Mouse (Mus musculus) CD8-positive naive resting alpha-beta T cell, adult 2 months (primary cell): ENCODE measurements around the gene Ubac2.

Experiments used
- DNase-seq, 2 experiments: peaks; one replicate each; pipeline ENCODE4 v3.0.0; 2022; ENCODE audit warnings: low read depth in 2 of 2, low spot score in 2 of 2

Ubac2 gene

DNA sequence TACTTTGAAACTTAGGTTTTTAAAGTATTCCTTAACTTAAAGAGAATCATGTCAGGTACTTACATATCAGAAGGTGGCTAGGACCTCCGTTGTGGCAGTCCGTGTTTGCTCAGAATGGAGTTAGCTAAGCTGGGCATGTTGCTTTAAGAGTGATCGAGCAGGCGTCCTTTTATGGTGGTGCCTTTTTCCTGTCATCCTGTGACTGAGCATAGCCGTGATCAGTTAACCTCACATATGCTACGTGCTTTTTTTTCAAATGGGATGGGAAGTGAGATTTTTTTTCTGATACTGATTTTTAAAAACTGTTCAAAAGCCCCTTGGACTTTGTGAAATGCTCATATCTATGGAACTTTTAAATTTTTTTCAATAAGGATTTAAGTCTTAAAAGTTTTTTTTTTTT, 86.6 kb downstream of the Ubac2 start, which contains the start of gene Gpr183:
Gene Gpr183, minus strand, starts transcription at position 206 of the 400 bp plus-strand sequence.
- DNase-seq, result peak in 1 of 2 experiments; percentile 41

DNA sequence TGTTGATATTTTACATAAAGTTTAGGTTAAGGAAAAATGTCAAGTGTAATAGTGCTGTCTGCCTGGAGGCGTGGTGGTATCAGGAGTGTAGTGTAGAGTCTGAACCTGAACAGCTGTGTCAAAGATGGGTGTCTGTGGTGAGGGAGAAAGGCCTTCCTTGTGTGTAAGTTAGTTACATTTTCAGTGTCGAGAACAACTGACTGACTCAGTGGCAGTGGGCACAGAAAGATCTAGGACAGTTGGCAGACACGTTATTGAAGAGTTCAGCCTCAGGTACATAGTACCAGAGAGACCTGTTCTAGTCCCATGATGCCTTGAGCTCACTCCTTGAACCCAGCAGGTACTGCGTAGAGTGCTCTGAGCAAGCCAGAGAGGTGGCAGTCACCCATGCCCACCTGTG, 87.0 kb downstream of the Ubac2 start:
- no peak for DNase-seq

DNA sequence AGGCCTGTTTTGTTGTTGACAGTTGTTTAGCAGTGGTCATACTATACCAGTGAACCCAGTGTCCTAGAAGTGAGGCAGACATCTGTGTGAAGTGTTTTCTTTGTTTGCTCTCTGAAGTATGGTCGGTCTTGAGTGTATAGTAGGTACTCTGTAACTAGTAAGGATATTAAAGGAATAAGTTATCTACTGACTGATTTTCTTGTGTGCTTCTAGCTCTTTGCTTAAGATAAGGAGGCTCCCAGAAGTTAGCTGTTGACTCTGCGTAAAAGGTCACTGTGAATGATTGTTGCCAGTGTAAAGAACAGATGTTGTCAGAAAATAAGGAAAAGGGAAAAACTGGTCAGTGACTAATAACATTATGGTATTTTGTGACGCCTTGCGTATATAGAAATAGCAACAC, 88.7 kb downstream of the Ubac2 start:
- DNase-seq, result no peak

- no peak for DNase-seq
Measured at GRCm38 (mm10) chr14:121970402-121970801, 92.0 kb downstream of the Ubac2 start.

- no peak for DNase-seq
Measured at GRCm38 (mm10) chr14:121973114-121973513, 94.7 kb downstream of the Ubac2 start.

DNA sequence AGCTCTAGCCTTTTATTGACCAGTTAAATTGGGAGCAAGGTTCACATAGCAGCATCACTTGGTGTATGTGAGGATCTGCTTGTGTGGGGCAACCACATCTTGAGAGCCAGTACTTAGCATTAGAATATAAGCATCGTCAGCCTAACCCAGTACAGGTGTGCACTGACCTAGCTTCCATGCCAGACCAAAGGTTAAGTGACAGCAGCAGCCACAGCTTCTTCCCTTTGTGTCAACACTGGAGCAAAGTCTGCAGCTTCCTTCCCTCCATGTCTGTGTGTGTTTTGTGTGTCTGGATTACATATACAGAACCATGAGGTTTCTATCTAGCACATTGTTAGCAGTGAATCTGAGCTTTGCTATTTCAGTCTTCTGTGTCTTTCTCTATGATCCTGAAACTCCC, 103.1 kb downstream of the Ubac2 start:
- no peak for DNase-seq

- DNase-seq, result no peak
Measured at GRCm38 (mm10) chr14:121983009-121983933, 104.9 kb downstream of the Ubac2 start.

GRCm38 (mm10) chr14:121985477-121985876, 107.1 kb downstream of the Ubac2 start:
- no peak for DNase-seq

DNA sequence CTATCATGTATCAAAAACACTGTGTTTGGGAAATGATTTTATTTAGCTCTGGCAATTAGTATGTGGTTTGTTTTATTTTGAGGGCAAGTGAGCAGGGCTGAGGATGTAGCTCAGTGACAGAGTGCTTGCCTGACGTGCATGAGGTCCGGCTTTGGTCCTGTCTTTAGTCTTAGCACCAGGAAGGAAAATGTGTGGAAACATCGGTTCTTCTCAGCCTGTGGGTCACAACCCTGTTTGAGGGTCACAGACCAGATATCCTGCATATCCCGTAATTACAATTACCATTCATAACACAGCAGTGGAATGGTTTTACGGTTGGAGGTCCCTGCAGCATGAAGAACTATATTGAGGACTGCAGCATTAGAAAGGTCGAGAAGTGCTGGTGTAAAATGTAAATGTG, 107.6 kb downstream of the Ubac2 start:
- DNase-seq, result no peak

- no peak for DNase-seq
Measured at GRCm38 (mm10) chr14:121987287-121987686, 108.9 kb downstream of the Ubac2 start.

GRCm38 (mm10) chr14:121987691-121988090, 109.3 kb downstream of the Ubac2 start:
- DNase-seq, result no peak

GRCm38 (mm10) chr14:121989331-121989730, 110.9 kb downstream of the Ubac2 start:
- DNase-seq, result no peak

- DNase-seq, result no peak
Measured at GRCm38 (mm10) chr14:121989869-121990268, 111.4 kb downstream of the Ubac2 start.

- no peak for DNase-seq
Measured at GRCm38 (mm10) chr14:121990897-121991296, 112.5 kb downstream of the Ubac2 start.

- no peak for DNase-seq
Measured at GRCm38 (mm10) chr14:121991921-121992320, 113.5 kb downstream of the Ubac2 start.

GRCm38 (mm10) chr14:121992395-121993280, 114.2 kb downstream of the Ubac2 start:
- DNase-seq, result no peak

GRCm38 (mm10) chr14:121993616-121994015, 115.2 kb downstream of the Ubac2 start:
- no peak for DNase-seq

- DNase-seq, result no peak
Measured at GRCm38 (mm10) chr14:121994171-121994700, 115.8 kb downstream of the Ubac2 start.

GRCm38 (mm10) chr14:121994846-121995556, 116.6 kb downstream of the Ubac2 start:
- no peak for DNase-seq

- no peak for DNase-seq
Measured at GRCm38 (mm10) chr14:121995557-121995870, 117.1 kb downstream of the Ubac2 start.

- DNase-seq, result no peak
Measured at GRCm38 (mm10) chr14:121996786-121997185, 118.4 kb downstream of the Ubac2 start.
